Mouse (Mus musculus) kidney, postnatal 14 days (tissue): ENCODE measurements at regions not wholly inside any gene's neighbourhood (a gene's known extent, or its start where the extent isn't known, plus 50 kb on each side); places are given as distances from the start of the nearest gene placed in this dataset.

Source experiments
- DNase-seq: peaks from one replicate; pipeline ENCODE4 v3.0.0; 2022; ENCODE audit warnings: mixed read lengths

- DNase-seq = peak; percentile 49
Measured at GRCm38 (mm10) chr12:30647511-30647910, 63.3 kb downstream of the Tmem18 start.

GRCm38 (mm10) chr12:30651506-30651905, 67.3 kb downstream of the Tmem18 start:
- no peak for DNase-seq

GRCm38 (mm10) chr12:30654347-30655075, 70.3 kb downstream of the Tmem18 start:
- DNase-seq = no peak

- no peak for DNase-seq
Measured at GRCm38 (mm10) chr12:30655076-30655421, 70.8 kb downstream of the Tmem18 start.

- DNase-seq = no peak
Measured at GRCm38 (mm10) chr12:30678826-30679225, 94.6 kb downstream of the Tmem18 start.

- no peak for DNase-seq
Measured at GRCm38 (mm10) chr12:30690038-30690437, 105.8 kb downstream of the Tmem18 start.

- no peak for DNase-seq
Measured at GRCm38 (mm10) chr12:30693540-30693939, 109.3 kb downstream of the Tmem18 start.

- no peak for DNase-seq
Measured at GRCm38 (mm10) chr12:30698256-30698655, 114.0 kb downstream of the Tmem18 start.

- no peak for DNase-seq
Measured at GRCm38 (mm10) chr12:30703691-30704090, 119.5 kb downstream of the Tmem18 start.

GRCm38 (mm10) chr12:30707271-30707670, 123.0 kb downstream of the Tmem18 start:
- no peak for DNase-seq

- DNase-seq = no peak
Measured at GRCm38 (mm10) chr12:30708635-30709181, 124.5 kb downstream of the Tmem18 start.

- DNase-seq = no peak
Measured at GRCm38 (mm10) chr12:30710554-30710953, 126.3 kb downstream of the Tmem18 start.

- DNase-seq = peak; percentile 5
Measured at GRCm38 (mm10) chr12:30726747-30727146, 142.5 kb downstream of the Tmem18 start.

GRCm38 (mm10) chr12:30729437-30729836, 145.2 kb downstream of the Tmem18 start:
- DNase-seq = no peak

GRCm38 (mm10) chr12:30767621-30768020, 116.5 kb upstream of the Alkal2 start:
- no peak for DNase-seq

- DNase-seq = no peak
Measured at GRCm38 (mm10) chr12:30793371-30793770, 90.8 kb upstream of the Alkal2 start.

- DNase-seq = no peak
Measured at GRCm38 (mm10) chr12:30816096-30816495, 68.0 kb upstream of the Alkal2 start.

- no peak for DNase-seq
Measured at GRCm38 (mm10) chr12:30831383-30831782, 52.7 kb upstream of the Alkal2 start.
